ENCODE assay signal across 9 mouse cellular contexts in genomic region chr15:5106293-5106692, GRCm38 (mm10). TPM values are rescaled to one million over a fixed set of nuclear protein-coding genes. Genes with fewer than 3 reads are reported as not detected.
DNase-seq lines count a peak whose midpoint lies in the region; ATAC-seq and TF ChIP-seq lines count a peak whose summit lies in the region.
"Had no signal": no experiment of that assay in that cellular context is flagged by ENCODE, and none has a peak within 500 bp of the region (broad histone marks: within the 10 kb centered on the region; RNA-seq: fewer than 3 reads in every experiment).

No protein-coding gene starts in this region.

- peak; percentile 6 for DNase-seq in heart, embryonic 10.5 days (ENCODE audit: low spot score)
- peak in 1 of 2 experiments; percentile 41 for DNase-seq in spleen, adult 2 months (ENCODE audit: low read depth in 1 of 2, low spot score in 2 of 2)
- no peak for DNase-seq in spleen, postnatal 4 days (ENCODE audit: low spot score in 2 of 2)
- DNase-seq in hindbrain, postnatal 0 days (ENCODE audit: low spot score): peak; percentile 59
- peak; percentile 68 for DNase-seq in splenic B cell, adult 2 months (ENCODE audit: low read depth, low spot score)
- no peak for DNase-seq in adrenal gland, adult 18-20 months (ENCODE audit: low spot score in 2 of 2)
- DNase-seq in layer of hippocampus, postnatal 10 days (ENCODE audit: low spot score in 2 of 2): no peak

- no peak for TF ChIP-seq CTCF in spleen, adult 2 months (IDR thresholded peaks at IDR 0.05; ENCODE audit: extremely low read depth, insufficient read depth, insufficient read length, insufficient replicate concordance)
- TF ChIP-seq CTCF in hindbrain, postnatal 0 days (IDR thresholded peaks at IDR 0.05; ENCODE audit: low read depth): peak; percentile 59

- H3K27me3 ChIP-seq in heart, embryonic 10.5 days (ENCODE audit: insufficient read depth, poor library complexity, severe bottlenecking): no peaks in the 10 kb centered on the region
- H3K27me3 ChIP-seq in heart, embryonic 11.5 days (ENCODE audit: control insufficient read depth, insufficient read depth, low read length): no peaks in the 10 kb centered on the region
- no peaks in the 10 kb centered on the region for H3K27me3 ChIP-seq in spleen, adult 2 months (ENCODE audit: control insufficient read depth, insufficient read depth, low read length)
- H3K27me3 ChIP-seq in hindbrain, postnatal 0 days (ENCODE audit: insufficient read depth, low read length): no peaks in the 10 kb centered on the region
- H3K27me3 ChIP-seq in splenic B cell, adult 2 months (ENCODE audit: control insufficient read depth, insufficient read depth, low read length, poor library complexity, severe bottlenecking): no peaks in the 10 kb centered on the region

- no peaks in the 10 kb centered on the region for H3K9me3 ChIP-seq in heart, embryonic 10.5 days
- no peaks in the 10 kb centered on the region for H3K9me3 ChIP-seq in heart, embryonic 11.5 days (replicated peaks; ENCODE audit: control insufficient read depth, low read length)
- no peaks in the 10 kb centered on the region for H3K9me3 ChIP-seq in hindbrain, postnatal 0 days (ENCODE audit: low read length)

- 48% methylated on average over 2 of the region's 2 CpGs for WGBS in heart, embryonic 10.5 days
- WGBS in heart, embryonic 11.5 days (ENCODE audit: insufficient replicate concordance): 45% methylated on average over 2 of the region's 2 CpGs
- 42% methylated on average over 2 of the region's 2 CpGs for WGBS in spleen, adult 2 months
- 48% methylated on average over 2 of the region's 2 CpGs for WGBS in hindbrain, postnatal 0 days

- no peak overlapping the region for H3K9ac ChIP-seq in heart, embryonic 11.5 days (ENCODE audit: low read depth, low read length)
- H3K9ac ChIP-seq in hindbrain, postnatal 0 days (replicated peaks; ENCODE audit: low read length): no peak overlapping the region

- H3K27ac ChIP-seq in heart, embryonic 10.5 days: no peak overlapping the region
- no peak overlapping the region for H3K27ac ChIP-seq in heart, embryonic 11.5 days (ENCODE audit: low read depth, low read length)
- H3K27ac ChIP-seq in spleen, adult 2 months (ENCODE audit: insufficient read depth, low read length): no peak overlapping the region
- H3K27ac ChIP-seq in hindbrain, postnatal 0 days: no peak overlapping the region
- H3K27ac ChIP-seq: macrophage had no signal

- peaks cover 10% of the 10 kb centered on the region; the same call in 1 of the 2 replicates for H3K36me3 ChIP-seq in heart, embryonic 10.5 days
- H3K36me3 ChIP-seq in heart, embryonic 11.5 days (ENCODE audit: control insufficient read depth, insufficient read depth, low read length): no peaks in the 10 kb centered on the region; the same call in 1 of the 2 replicates
- peaks cover 13% of the 10 kb centered on the region for H3K36me3 ChIP-seq in spleen, adult 2 months (ENCODE audit: control insufficient read depth, insufficient read depth, low read length)
- H3K36me3 ChIP-seq in hindbrain, postnatal 0 days (ENCODE audit: insufficient read depth, low read length): no peaks in the 10 kb centered on the region
- H3K36me3 ChIP-seq in splenic B cell, adult 2 months (ENCODE audit: control insufficient read depth, insufficient read depth, low read length, poor library complexity, severe bottlenecking): peaks cover 8% of the 10 kb centered on the region

- TF ChIP-seq POLR2A in spleen, adult 2 months (IDR thresholded peaks at IDR 0.05; ENCODE audit: low read depth, low read length): no peak

- no peak overlapping the region for H3K4me3 ChIP-seq in heart, embryonic 10.5 days
- no peak overlapping the region for H3K4me3 ChIP-seq in heart, embryonic 11.5 days (ENCODE audit: low read depth, low read length)
- peak overlapping the region; percentile 37; the same call in 1 of the 2 replicates for H3K4me3 ChIP-seq in spleen, adult 2 months (ENCODE audit: extremely low read depth, insufficient read depth, insufficient read length)
- no peak overlapping the region for H3K4me3 ChIP-seq in hindbrain, postnatal 0 days (ENCODE audit: low read length)

- no peak overlapping the region for H3K4me2 ChIP-seq in heart, embryonic 11.5 days
- H3K4me2 ChIP-seq in hindbrain, postnatal 0 days (ENCODE audit: low read depth, low read length): no peak overlapping the region

- H3K4me1 ChIP-seq in heart, embryonic 10.5 days: no peaks in the 10 kb centered on the region
- no peaks in the 10 kb centered on the region for H3K4me1 ChIP-seq in heart, embryonic 11.5 days (ENCODE audit: control insufficient read depth, insufficient read depth, low read length)
- peaks cover 5% of the 10 kb centered on the region; the same call in 1 of the 2 replicates for H3K4me1 ChIP-seq in spleen, adult 2 months (ENCODE audit: control insufficient read depth, insufficient read depth, insufficient read length)
- H3K4me1 ChIP-seq in hindbrain, postnatal 0 days (ENCODE audit: insufficient read depth, low read length): no peaks in the 10 kb centered on the region

- ATAC-seq in heart, embryonic 11.5 days (replicated peaks; ENCODE audit: insufficient number of reproducible peaks, low FRiP score, low TSS enrichment): no peak
- ATAC-seq in hindbrain, postnatal 0 days: peak; percentile 38; the same call in 1 of the 2 replicates

RNA-seq across cellular contexts. Expression of gene Card6, which starts 2.0 kb away (rescaled TPM):
- 1.5 and 2.3 TPM in 2 replicates for polyA plus RNA-seq in heart, embryonic 10.5 days (2016; fragmentation: Nextera tagmentation; extraction: Ambion mirVana)
- polyA plus RNA-seq in heart, embryonic 11.5 days (2014; fragmentation: Nextera tagmentation; extraction: Ambion mirVana): 2.5 TPM in 2 replicates
- polyA plus RNA-seq in spleen, adult 2 months (2012; rRNA removed): 9.2 and 9.6 TPM in 2 replicates
- total RNA-seq in hindbrain, postnatal 0 days (2014; rRNA removed): 0.16 and 0.29 TPM in 2 replicates
- 0.23 and 0.54 TPM in 2 replicates for polyA plus RNA-seq in hindbrain, postnatal 0 days (2015; fragmentation: Nextera tagmentation; extraction: Ambion mirVana)
- 1 to 10 TPM; 6.6 to 6.7 TPM for total RNA-seq in adrenal gland, adult 18-20 months (2021)
- 1 to 10 TPM; 1.5 to 3.2 TPM for total RNA-seq in layer of hippocampus, postnatal 10 days (2021)

RNA-seq across cellular contexts. Expression of gene Rpl37, which starts 10.2 kb away (rescaled TPM):
- polyA plus RNA-seq in heart, embryonic 10.5 days (2016; fragmentation: Nextera tagmentation; extraction: Ambion mirVana): 366 and 403 TPM in 2 replicates
- polyA plus RNA-seq in heart, embryonic 11.5 days (2014; fragmentation: Nextera tagmentation; extraction: Ambion mirVana): 433 and 532 TPM in 2 replicates
- 670 and 900 TPM in 2 replicates for polyA plus RNA-seq in spleen, adult 2 months (2012; rRNA removed)
- total RNA-seq in hindbrain, postnatal 0 days (2014; rRNA removed): 147 and 148 TPM in 2 replicates
- 414 and 415 TPM in 2 replicates for polyA plus RNA-seq in hindbrain, postnatal 0 days (2015; fragmentation: Nextera tagmentation; extraction: Ambion mirVana)
- 100 to 1,000 TPM; 365 to 475 TPM for total RNA-seq in adrenal gland, adult 18-20 months (2021)
- total RNA-seq in layer of hippocampus, postnatal 10 days (2021): 100 to 1,000 TPM; 260 to 290 TPM

RNA-seq across cellular contexts. Expression of gene Prkaa1, which starts 37.4 kb away (rescaled TPM):
- polyA plus RNA-seq in heart, embryonic 10.5 days (2016; fragmentation: Nextera tagmentation; extraction: Ambion mirVana): 21.1 and 22.7 TPM in 2 replicates
- 25.5 and 28.0 TPM in 2 replicates for polyA plus RNA-seq in heart, embryonic 11.5 days (2014; fragmentation: Nextera tagmentation; extraction: Ambion mirVana)
- 2.6 and 3.0 TPM in 2 replicates for polyA plus RNA-seq in spleen, adult 2 months (2012; rRNA removed)
- 12.0 and 14.3 TPM in 2 replicates for total RNA-seq in hindbrain, postnatal 0 days (2014; rRNA removed)
- polyA plus RNA-seq in hindbrain, postnatal 0 days (2015; fragmentation: Nextera tagmentation; extraction: Ambion mirVana): 9.4 and 9.8 TPM in 2 replicates
- total RNA-seq in adrenal gland, adult 18-20 months (2021): 10 to 100 TPM; 31.8 to 36.3 TPM
- 10 to 100 TPM; 19.9 to 21.3 TPM for total RNA-seq in layer of hippocampus, postnatal 10 days (2021)

RNA-seq across cellular contexts. Expression of gene C7, which starts 42.8 kb away (rescaled TPM):
- polyA plus RNA-seq in heart, embryonic 10.5 days (2016; fragmentation: Nextera tagmentation; extraction: Ambion mirVana): 0.09 and 0.11 TPM in 2 replicates
- polyA plus RNA-seq in heart, embryonic 11.5 days (2014; fragmentation: Nextera tagmentation; extraction: Ambion mirVana): 0.14 TPM in 1 of 2 replicates, not detected in the other
- polyA plus RNA-seq in spleen, adult 2 months (2012; rRNA removed): 0.07 and 0.11 TPM in 2 replicates
- total RNA-seq in hindbrain, postnatal 0 days (2014; rRNA removed): 0.10 TPM in 1 of 2 replicates, not detected in the other
- 0.05 TPM in 1 of 2 replicates, not detected in the other for polyA plus RNA-seq in hindbrain, postnatal 0 days (2015; fragmentation: Nextera tagmentation; extraction: Ambion mirVana)
- 10 to 100 TPM; 15.3 to 42.7 TPM for total RNA-seq in adrenal gland, adult 18-20 months (2021)
- total RNA-seq in layer of hippocampus, postnatal 10 days (2021): under 1 TPM; 0.11 to 0.18 TPM
- polyA plus RNA-seq: macrophage had no signal

Comparison
In these comparisons a context has a peak if more than half of its experiments do, and no peak if none do; other contexts are left out.
1. DNase-seq: peak in heart, embryonic 10.5 days (single experiment), hindbrain, postnatal 0 days (single experiment) and splenic B cell, adult 2 months (single experiment); none in spleen, postnatal 4 days (0 of 2), adrenal gland, adult 18-20 months (0 of 2) and layer of hippocampus, postnatal 10 days (0 of 2).